Mouse (Mus musculus) urinary bladder, postnatal 10 days (tissue): ENCODE measurements around the gene Olfr849.

Experiments
- DNase-seq: peaks from one replicate; pipeline ENCODE4 v3.0.0; 2022; ENCODE audit warnings: low spot score

The Olfr849 gene

GRCm38 (mm10) chr9:19439966-19440365, at the start of gene Olfr849:
Olfr849 (plus strand) TSS chr9:19440266.
- DNase-seq = no peak

- no peak for DNase-seq
These were observed 38.1 kb downstream of the Olfr849 start, which contains the start of gene Olfr850 for GRCm38 (mm10) chr9:19478148-19478547. Olfr850 (minus strand) TSS chr9:19478248.

GRCm38 (mm10) chr9:19492995-19493394, 52.9 kb downstream of the Olfr849 start, which contains the start of gene Olfr851:
Olfr851 (plus strand) TSS chr9:19493295.
- no peak for DNase-seq
